Mouse (Mus musculus): ENCODE measurements around the gene Cers2. TPM values are rescaled to one million over a fixed set of nuclear protein-coding genes. Genes with fewer than 3 reads are reported as not detected.

Gene Cers2
- total RNA-seq, 2 experiments from 2014 or later, result 42.0 to 43.5 TPM

DNA sequence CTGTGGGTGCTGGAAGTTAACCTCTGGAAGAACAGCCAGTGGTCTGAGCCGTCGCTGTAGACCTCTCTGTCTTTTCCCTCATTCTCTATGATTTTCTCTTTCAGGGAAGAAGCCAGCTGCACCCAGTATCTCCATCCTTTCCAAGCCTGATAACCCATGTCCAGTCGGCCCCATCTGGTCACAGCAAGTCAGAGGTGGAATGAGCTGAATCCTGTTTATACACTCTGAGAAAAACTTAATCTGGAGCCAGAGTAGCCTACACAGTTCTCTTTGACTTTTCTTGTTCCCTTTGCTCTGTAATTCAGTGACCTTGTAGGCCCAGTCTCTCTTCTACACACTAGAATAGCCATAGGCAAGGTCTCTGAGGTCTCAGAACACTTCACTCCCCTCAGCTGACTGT, 27.1 kb upstream of the Cers2 start:
- no peak for DNase-seq (ENCODE audit: low spot score in 2 of 2)

GRCm38 (mm10) chr3:95289419-95289818, 25.2 kb upstream of the Cers2 start:
- DNase-seq (ENCODE audit: low spot score in 2 of 2), result no peak

GRCm38 (mm10) chr3:95290156-95290555, 24.4 kb upstream of the Cers2 start:
- DNase-seq (ENCODE audit: low spot score in 2 of 2), result no peak

DNA sequence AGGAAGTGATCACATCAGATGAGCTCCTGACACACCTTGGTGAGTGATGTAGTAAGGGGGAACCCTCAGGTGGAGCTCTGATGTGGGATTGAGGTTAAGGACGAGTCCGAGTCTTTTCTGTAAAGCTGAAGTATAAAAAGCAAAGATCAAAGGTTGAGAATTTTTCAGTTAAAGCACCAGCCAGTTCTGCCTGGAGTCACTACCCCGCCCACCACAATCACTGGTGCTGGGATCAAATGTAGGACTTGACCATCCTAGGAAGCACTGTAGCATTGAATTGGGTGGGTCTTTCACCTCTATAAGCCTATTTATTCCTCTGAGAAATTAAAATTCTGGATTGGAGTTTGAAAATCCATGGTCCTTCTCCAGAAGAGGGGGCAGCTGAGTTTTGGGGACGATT, 23.6 kb upstream of the Cers2 start:
- no peak for DNase-seq (ENCODE audit: low spot score in 2 of 2)

DNA sequence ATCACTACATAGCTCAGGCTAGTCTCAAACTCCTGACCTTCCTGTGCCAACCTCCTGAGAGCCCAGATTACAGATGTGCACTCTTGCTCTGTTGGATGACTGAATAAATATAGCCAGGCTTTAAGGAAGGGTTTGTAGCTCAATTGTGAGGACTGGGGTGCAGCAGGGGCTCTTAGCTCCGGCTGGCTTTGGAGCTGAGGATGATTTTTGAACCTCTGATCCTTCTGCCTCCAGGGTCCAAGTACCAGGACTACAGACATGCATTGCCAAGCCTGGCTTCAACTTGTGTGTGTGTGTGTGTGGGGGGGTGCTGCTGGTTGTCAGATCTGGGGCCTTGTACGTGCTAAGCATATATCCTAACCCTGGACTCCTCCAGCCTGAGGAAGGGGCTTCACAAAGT, 21.7 kb upstream of the Cers2 start:
- no peak for DNase-seq (ENCODE audit: low spot score in 2 of 2)

DNA sequence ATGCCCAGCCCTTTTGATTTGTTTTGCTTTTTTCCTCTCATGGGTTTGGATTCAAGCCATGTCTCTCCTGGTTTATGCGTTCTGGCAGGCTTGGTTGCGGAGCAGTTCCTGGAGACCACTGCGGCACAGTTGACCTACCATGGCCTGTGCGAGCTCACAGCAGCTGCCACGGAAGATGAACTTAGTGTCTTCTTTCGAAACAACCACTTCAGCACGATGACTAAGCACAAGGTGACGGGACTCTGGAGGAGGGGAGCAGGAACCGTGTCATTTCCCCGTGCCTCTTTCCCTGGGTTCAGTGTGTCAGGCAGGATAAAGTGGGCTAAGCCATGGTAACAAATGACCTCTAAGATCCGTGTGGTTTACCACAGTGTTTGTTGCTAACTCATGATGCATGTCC, 21.1 kb upstream of the Cers2 start:
- DNase-seq (ENCODE audit: low spot score in 2 of 2), result no peak

GRCm38 (mm10) chr3:95294316-95294715, 20.3 kb upstream of the Cers2 start:
- no peak for DNase-seq (ENCODE audit: low spot score in 2 of 2)

GRCm38 (mm10) chr3:95294718-95295117, 19.9 kb upstream of the Cers2 start:
- no peak for DNase-seq (ENCODE audit: low spot score in 2 of 2)

DNA sequence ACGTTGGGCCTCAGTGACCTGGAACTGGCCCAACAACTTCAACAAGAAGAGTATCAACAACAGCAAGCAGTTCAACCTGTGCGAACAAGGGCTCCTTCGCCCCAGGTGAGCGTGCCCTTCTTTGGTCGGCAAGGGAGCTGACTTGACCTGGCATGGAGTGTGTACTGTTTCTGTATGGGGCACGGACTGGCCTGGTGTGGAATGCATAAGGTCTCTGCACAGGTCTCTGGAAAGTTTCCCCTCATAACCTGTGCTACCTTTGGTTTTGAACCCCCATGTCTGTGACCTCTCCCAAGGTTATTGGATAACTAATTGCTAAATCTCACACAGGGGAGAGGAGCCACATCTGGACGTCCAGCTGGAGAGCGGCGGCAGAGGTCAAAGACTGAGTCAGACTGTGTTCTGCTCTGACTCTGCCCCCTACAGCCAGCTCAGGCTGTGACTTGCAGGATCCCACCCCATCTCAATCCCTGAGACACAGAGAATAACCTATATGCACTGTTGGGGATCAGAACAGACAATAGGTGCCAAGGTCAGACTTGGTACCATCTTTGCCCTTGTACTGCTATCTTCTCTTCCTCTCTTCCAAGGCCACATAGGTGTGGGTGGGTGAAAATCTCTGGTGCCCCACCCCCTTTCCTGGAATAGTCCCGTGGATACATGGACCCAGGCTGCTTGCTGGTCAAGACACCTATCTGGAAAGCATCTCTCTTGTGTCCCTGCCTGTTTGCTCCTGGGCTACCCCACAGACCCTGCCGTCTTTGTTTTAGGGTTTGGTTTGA, 19.1 kb upstream of the Cers2 start:
- DNase-seq (ENCODE audit: low spot score in 2 of 2), result no peak

GRCm38 (mm10) chr3:95296103-95296469, 18.5 kb upstream of the Cers2 start:
- DNase-seq (ENCODE audit: low spot score in 2 of 2), result peak in 1 of 2 experiments; percentile 26

DNA sequence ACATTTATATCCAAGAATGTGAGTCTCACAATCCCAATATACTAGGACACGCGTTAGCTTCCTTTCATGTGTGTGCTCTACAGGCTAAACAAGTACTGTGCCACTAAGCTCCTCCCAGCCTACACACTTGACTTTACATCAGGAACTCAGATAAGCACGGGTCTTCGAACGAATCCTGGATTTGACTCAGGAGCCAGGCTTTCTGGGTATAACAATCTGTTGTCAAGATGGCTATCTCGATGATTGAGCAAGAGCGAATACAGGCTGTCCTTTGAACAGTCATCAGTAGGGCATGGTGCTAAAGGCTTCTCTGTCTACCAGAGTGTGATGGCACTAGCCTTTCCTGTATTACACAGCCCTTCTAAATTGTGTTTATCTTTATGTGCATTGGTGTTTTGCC, 16.6 kb upstream of the Cers2 start:
- DNase-seq (ENCODE audit: low spot score in 2 of 2), result no peak

DNA sequence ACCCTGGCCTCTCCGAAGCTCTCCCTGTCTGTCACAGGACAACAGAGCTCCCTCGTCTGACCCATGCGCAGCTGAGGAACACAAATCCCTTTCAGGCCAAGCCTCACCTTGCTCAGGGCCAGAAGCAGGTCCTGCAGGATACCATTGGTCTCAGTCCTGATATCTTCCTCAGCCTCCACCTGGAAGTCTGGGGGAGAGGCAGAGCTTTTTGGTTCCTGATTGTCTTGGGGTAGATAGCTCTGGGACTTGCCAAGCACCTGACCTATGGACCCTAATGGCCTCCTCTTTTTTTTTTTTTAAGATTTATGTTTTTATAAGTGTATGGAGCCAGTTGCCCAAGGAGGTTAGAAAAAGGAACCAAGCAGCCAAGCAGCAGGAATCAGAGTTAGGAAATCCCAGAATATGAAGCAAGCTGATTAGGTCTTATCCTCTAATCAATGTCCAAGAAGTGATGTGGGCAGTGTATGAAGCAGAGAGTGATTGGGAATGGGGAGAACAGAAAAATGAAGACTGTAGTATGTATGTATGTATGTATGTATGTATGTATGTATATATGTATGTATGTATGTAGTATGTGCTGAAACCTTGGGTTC, 13.3 kb upstream of the Cers2 start:
- no peak for DNase-seq (ENCODE audit: low spot score in 2 of 2)

DNA sequence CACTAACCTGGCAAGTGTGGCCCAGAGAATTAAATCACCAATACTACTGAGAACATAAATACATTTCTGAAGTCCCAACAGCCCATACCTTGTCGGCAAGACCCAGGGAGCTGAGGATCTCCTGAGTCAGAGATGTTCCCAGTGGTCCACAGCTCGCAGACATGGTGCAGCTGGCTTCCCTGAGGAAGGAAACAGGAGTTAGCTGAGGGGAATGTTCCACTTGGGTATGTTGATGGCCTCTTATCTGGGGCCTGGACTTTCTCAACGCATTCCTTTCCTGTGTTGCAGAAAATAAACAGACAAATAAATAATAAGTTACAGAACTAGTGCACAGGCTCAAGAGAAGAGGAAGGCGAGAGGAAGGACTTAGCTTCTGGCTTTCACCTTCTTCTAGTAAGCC, 8.3 kb upstream of the Cers2 start:
- no peak for DNase-seq (ENCODE audit: low spot score in 2 of 2)

DNA sequence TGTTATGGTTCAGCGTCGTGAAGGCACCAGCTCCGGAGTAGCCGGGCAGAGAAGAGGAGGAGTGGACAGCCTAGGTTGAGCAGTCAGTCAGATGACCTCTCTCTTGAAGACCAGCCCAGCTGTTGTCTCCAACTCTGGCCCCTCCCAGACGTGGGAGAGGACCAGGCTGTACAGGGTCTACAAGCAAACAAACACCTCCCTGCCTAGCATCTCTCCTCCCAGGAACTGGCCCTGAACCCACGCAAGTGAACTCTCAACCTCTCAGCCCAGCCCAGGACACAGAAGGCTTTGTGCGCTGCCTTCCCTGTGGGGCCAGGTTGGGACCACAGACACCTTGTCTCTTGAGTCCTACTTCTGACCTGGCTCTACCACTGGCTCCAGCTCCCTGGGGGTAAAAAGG, 7.5 kb upstream of the Cers2 start, which contains the start of gene Anxa9:
TSS of gene Anxa9 (minus strand) at position 77 of the 400 bp plus-strand sequence.
- no peak for DNase-seq (ENCODE audit: low spot score in 2 of 2)

DNA sequence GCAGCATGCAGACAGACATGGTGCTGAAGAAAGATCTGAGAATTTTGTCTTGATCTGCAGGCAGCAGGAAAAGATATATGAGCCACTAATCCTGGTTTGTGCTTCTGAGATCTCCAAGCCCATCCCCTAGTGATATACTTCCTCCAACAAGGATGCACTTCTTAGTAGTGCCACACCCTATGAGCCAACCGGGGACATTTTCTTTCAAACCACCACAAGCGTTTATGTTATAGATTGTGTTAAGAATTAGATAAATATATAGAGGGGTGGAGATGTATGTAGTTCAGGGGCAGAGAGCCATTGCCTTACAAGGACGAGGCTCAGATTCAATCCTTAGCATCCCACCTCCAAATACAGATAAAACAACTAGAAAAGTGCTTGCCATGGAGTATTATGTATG, 4.1 kb upstream of the Cers2 start:
- DNase-seq (ENCODE audit: low spot score in 2 of 2), result no peak

DNA sequence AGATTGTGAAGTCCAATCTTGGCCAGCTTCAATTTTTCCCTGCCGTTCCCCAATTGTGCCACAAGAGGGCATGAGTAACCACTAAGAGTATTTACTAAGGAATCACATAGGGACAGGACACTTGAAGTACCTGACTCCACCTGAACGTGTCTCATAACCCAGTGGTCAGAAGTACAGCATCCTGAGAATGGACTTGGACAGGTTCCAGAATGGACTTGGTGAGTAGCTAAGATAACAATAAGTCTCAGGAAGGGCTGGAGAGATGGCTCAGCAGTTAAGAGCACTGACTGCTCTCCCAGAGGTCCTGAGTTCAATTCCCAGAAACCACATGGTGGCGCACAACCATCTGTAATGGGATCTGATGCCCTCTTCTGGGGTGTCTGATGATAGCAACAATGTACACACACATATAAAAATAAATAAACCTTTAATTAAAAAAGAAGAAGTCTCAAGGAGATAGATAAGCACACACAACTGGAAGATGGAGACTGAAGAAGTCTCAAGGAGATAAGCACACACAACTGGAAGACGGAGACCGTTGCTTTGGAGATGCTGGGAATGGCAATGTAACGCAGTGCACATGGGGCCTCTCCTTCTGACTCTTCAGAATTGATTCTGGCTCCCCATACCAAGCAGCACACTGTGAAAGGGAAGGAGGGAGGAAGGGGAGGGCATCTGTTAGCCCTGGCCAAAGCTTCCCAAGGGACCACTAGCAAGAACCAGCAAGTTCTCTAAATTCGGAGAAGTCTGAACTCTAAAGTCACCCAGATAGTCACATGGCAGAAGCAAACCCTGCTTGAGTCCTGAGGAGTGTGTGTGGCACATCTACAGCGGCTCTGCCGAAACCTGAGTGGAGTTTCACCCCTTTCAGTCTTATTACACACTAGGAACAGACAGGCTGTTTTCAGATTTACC, 3.4 kb upstream of the Cers2 start:
- DNase-seq (ENCODE audit: low spot score in 2 of 2), result peak; percentile 58 to 65

GRCm38 (mm10) chr3:95312623-95313022, 2.0 kb upstream of the Cers2 start:
- DNase-seq (ENCODE audit: low spot score in 2 of 2), result no peak

DNA sequence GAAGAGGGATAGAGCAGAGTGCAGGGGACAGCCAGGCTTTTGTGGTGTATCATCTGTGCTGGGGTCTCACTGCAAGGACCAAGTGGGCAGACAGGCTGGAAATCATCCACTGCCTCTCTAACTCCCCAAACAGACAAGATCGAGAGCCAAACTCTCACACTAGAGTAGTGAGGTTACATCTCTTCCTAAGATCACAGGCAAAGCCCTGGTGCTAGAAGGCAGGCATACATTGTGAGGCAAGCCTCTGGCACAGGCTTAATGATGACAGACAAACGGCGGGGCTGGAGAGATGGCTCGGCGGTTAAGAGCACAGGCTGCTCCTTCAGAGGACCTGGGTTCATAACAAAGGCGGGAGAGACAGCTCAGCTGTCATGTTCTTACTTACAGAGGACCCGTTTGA, 1.1 kb upstream of the Cers2 start:
- DNase-seq (ENCODE audit: low spot score in 2 of 2), result no peak

DNA sequence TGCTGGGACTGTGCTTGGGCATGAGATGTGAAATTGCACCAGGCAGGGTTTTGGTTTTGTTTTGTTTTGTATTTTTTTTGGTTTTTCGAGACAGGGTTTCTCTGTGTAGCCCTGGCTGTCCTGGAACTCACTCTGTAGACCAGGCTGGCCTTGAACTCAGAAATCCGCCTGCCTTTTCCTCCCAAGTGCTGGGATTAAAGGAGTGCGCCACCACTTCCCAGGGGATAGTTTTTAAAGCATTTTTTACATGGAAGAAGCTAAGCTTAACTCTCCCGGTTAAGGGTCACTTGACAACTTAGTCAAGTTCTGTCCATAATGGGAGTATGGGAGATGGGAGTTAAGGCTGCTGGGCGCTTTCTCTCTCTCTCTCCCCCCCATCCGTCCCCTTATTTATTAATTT, 516 bp upstream of the Cers2 start:
- DNase-seq (ENCODE audit: low spot score in 2 of 2), result no peak

GRCm38 (mm10) chr3:95315094-95315843, 678 bp downstream of the Cers2 start:
- DNase-seq (ENCODE audit: low spot score in 2 of 2), result peak; percentile 62 to 66

GRCm38 (mm10) chr3:95315844-95316550, 1.4 kb downstream of the Cers2 start:
- no peak for DNase-seq (ENCODE audit: low spot score in 2 of 2)

Measured in left cerebral cortex, adult 18-20 months (tissue).